Mouse (Mus musculus) ES-Bruce4 (cell line): ENCODE data around the gene Man2b1.

ENCODE experiments used
- CTCF ChIP-seq: IDR thresholded peaks from one replicate; pipeline ENCODE4 v1.8.1; 2011; ENCODE audit warnings: low read depth, low read length
- POLR2A ChIP-seq: IDR thresholded peaks from one replicate; pipeline ENCODE4 v1.8.1; 2011; ENCODE audit warnings: low read length; ENCODE audit not compliant: insufficient read depth

DNA sequence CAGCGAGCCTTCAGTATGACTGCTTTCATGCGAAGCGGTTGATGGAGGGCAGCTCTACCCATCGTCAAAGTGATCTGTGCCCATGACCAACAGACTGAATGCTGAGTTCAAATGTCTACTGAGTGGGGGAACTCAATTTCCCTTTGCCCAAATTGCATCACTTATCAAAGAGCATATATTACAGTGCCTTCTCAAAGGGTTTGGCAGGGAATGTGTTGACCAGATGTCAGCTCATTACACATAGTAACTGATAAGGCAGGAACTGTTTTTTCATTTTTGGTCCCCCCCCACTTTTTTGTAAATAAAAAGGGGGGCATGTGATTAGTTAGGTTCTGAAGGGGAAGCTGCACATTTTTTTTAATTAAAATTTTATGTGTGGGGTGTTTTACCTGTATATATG lies 20.5 kb upstream of the Man2b1 start:
- TF ChIP-seq POLR2A (no peak), CTCF (no peak)
